Mouse (Mus musculus) cortical plate, adult 2 months (tissue): ENCODE results near the gene Zc3h15.

Experiments used
- CTCF ChIP-seq: fragments of 200-500 bp; IDR thresholded peaks from 2 replicates; pipeline ENCODE4 v1.5.1; 2011; ENCODE audit warnings: mild to moderate bottlenecking, control low read depth, low read length; ENCODE audit not compliant: insufficient read depth; ENCODE audit errors: extremely low read depth
- POLR2A ChIP-seq: fragments of 200-500 bp; IDR thresholded peaks from 2 replicates; pipeline ENCODE4 v1.6.1; 2011; ENCODE audit warnings: mild to moderate bottlenecking, low read length, control low read depth; ENCODE audit not compliant: insufficient read depth; ENCODE audit errors: extremely low read depth

DNA sequence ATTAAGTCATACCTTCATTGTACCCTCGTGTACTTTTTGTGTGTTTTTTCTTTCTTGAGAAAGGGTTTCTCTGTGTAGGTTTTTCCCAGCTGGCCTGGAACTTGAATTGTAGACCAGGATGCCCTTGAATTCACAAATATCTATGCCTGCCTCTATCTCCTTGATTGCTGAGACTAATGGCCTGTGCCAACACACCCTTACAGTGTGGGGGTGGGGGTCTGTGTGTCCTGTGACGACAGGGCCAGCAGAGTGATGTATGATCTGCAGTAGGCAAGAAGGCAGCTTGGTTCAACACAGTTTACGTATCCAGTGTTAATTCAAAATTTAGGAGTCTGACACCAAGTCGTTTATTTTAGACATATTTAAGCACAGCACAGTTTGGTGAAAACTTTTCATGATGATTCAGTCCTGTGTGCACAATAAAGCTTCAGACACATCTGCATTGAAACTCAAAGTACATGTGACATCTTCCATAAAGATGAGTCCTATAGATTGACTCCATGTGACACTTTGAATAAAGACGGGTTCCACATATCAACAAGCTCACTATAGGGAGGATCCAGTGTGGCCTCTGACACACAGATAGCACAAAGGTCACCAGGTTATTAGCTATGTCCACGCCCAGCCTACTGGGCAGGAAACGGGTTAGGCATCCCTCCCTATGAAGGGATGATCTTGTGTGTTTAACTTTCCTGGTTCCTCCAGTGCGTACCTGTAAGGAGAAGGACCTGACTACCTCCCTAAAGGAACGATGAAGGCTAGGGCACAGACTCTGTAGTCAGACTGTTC, 39.7 kb downstream of the Zc3h15 start:
- TF ChIP-seq CTCF (no peak), POLR2A (no peak)
